Mouse (Mus musculus) hindbrain, postnatal 0 days (tissue): ENCODE data around the gene Zfp318. TPM values are rescaled to one million over a fixed set of nuclear protein-coding genes. Genes with fewer than 3 reads are reported as not detected.

Source experiments
- ATAC-seq: fragments of 200-750 bp; cut with Nextera tagmentation; 2 replicates; pipeline ENCODE4 v1.8.0; 2017; ENCODE audit warnings: mild to moderate bottlenecking, moderate TSS enrichment, moderate library complexity
- DNase-seq: peaks from one replicate; pipeline ENCODE4 v3.0.0-alpha.2; 2015; ENCODE audit warnings: low spot score
- H3K27ac ChIP-seq: fragments of 300-500 bp; sonication (generic); 2 replicates; pipeline ENCODE4 v1.5.1; 2014; ENCODE audit warnings: mild to moderate bottlenecking
- H3K27me3 ChIP-seq: fragments of 300-500 bp; sonication (generic); 2 replicates; pipeline ENCODE4 v1.6.1; 2014; ENCODE audit warnings: low read length, mixed read lengths; ENCODE audit not compliant: insufficient read depth
- H3K36me3 ChIP-seq: fragments of 300-500 bp; sonication (generic); 2 replicates; pipeline ENCODE4 v1.6.1; 2014; ENCODE audit warnings: low read length, mixed read lengths; ENCODE audit not compliant: insufficient read depth
- H3K4me1 ChIP-seq: fragments of 300-500 bp; sonication (generic); 2 replicates; pipeline ENCODE4 v1.6.1; 2014; ENCODE audit warnings: antibody characterized with exemption, low read length, mixed read lengths; ENCODE audit not compliant: insufficient read depth
- H3K4me2 ChIP-seq: fragments of 300-500 bp; sonication (generic); 2 replicates; pipeline ENCODE4 v1.6.1; 2014; ENCODE audit warnings: low read depth, mild to moderate bottlenecking, low read length, moderate library complexity, mixed read lengths
- H3K4me3 ChIP-seq: fragments of 300-500 bp; sonication (generic); 2 replicates; pipeline ENCODE4 v1.5.1; 2014; ENCODE audit warnings: low read length
- H3K9ac ChIP-seq: fragments of 300-500 bp; sonication (generic); replicated peaks from 2 replicates; pipeline ENCODE4 v1.6.1; 2014; ENCODE audit warnings: mild to moderate bottlenecking, low read length, moderate library complexity, mixed read lengths
- H3K9me3 ChIP-seq: fragments of 300-500 bp; sonication (generic); 2 replicates; pipeline ENCODE4 v1.6.1; 2016; ENCODE audit warnings: low read length, mixed read lengths
- CTCF ChIP-seq: IDR thresholded peaks from 2 replicates; pipeline ENCODE4 v1.5.1; 2016; ENCODE audit warnings: antibody characterized with exemption, control low read depth, low read depth
- WGBS: fragments of 180-500 bp; shearing (Covaris S2); extraction: QIAGEN DNeasy Blood & Tissue Kit; methylation state at CpG from one replicate; pipeline ENCODE4 v1.1.7; 2014; 5-methylcytosine and 5-hydroxymethylcytosine counted together
- polyA plus RNA-seq: library from polyadenylated mRNA; unstranded; fragments of >200 nt; fragmentation: Nextera tagmentation; extraction: Ambion mirVana; gene quantifications from 2 replicates; pipeline ENCODE4 v1.2.1, GENCODE M21; 2015
- total RNA-seq: library from RNA; depleted of rRNA; stranded (reverse); fragments of >200 nt; gene quantifications from 2 replicates; pipeline ENCODE4 v1.2.3, GENCODE M21; 2014

Gene Zfp318
- total and polyA plus RNA-seq, 2 experiments from 2014 or later, result 23.2 to 24.5 TPM

GRCm38 (mm10) chr17:46426496-46426895 is 43.0 kb downstream of the Zfp318 start:
- Histone ChIP-seq H3K27ac (no peak overlapping the region), H3K4me3 (no peak overlapping the region), H3K9ac (no peak overlapping the region), H3K4me2 (no peak overlapping the region), H3K36me3 (0 out of 2 replicates have a peak, but pooled peaks cover 4% of the 10 kb centered on the region), H3K4me1 (no peaks in the 10 kb centered on the region), H3K27me3 (no peaks in the 10 kb centered on the region), H3K9me3 (no peaks in the 10 kb centered on the region)
- no peak for ATAC-seq
- DNase-seq, result no peak
- TF ChIP-seq CTCF, result no peak

GRCm38 (mm10) chr17:46428761-46429414 is 45.4 kb downstream of the Zfp318 start, which contains the start of gene Crip3:
Crip3 (plus strand) TSS chr17:46428926.
- no peak for TF ChIP-seq CTCF
- Histone ChIP-seq H3K36me3 (0 out of 2 replicates have a peak, but pooled peaks cover 4% of the 10 kb centered on the region), H3K4me2 (peak within 1 kb of the TSS; percentile 25; the same call in 1 of the 2 replicates), H3K4me1 (no peaks in the 10 kb centered on the region), H3K9me3 (no peaks in the 10 kb centered on the region), H3K27ac (no peak within 1 kb of the TSS), H3K4me3 (no peak within 1 kb of the TSS), H3K9ac (no peak within 1 kb of the TSS), H3K27me3 (no peaks in the 10 kb centered on the region)
- DNase-seq (no peak), ATAC-seq (no peak)
- WGBS, result 11% methylated on average over 18 of the region's 18 CpGs

DNA sequence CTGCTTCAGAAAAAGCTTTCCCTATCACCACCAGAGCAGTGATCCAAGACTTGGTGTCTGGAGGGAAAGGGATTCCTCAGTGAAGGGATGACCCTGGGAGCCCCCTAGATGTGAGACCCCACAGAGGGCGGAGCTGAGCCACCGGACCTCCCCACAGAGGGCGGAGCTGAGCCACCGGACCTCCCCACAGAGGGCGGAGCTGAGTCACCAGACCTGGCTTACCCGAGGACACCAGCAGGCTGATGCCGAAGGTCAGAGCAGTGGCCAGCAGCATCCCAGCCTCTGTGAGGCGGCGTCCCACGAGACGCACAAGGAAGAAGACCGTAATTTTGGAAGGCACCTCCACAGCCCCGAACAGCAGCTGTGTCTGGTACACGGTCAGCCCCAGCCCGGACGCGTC is 50.1 kb downstream of the Zfp318 start:
- Histone ChIP-seq H3K9me3 (no peaks in the 10 kb centered on the region), H3K36me3 (no peaks in the 10 kb centered on the region), H3K27ac (no peak overlapping the region), H3K4me1 (no peaks in the 10 kb centered on the region), H3K4me2 (peak overlapping the region; percentile 51), H3K4me3 (no peak overlapping the region), H3K9ac (no peak overlapping the region), H3K27me3 (no peaks in the 10 kb centered on the region)
- 6% methylated on average over 17 of the region's 17 CpGs for WGBS
- no peak for DNase-seq
- ATAC-seq, result peak; percentile 66; the same call in 1 of the 2 replicates
- TF ChIP-seq CTCF, result peak; percentile 2; the same call in 1 of the 2 replicates

DNA sequence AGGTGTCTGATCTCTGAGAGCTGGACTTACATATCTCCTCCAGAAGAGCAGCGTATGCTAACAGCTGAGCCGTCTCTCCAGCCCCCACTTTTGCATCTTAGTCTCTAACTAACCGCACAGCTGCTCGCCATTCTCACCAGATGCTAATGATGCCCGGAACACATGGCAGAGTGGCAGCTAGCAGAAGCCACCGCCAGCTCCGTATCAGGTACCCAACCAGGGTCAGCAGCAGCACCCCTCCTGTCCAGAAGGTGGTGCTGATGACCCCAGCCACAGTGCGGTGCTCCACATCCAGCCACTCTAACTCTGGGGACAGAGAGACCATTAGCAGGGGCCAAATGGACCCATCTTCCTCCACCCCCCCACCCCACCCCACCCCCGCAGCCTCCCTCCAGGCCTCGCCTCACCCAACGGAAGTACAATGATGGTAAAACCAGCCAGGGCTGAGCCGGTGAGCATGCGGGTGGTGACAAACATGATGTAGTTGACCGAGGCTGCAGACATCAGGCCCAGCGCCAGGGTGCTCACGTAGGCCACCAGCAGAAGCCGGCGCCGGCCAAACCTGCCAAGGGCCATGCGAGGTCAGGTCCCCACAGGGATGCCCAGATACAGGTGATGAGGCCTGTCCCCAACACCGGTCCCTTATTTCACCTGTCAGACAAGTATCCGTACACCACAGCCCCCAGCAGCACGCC is 53.3 kb downstream of the Zfp318 start:
- H3K4me3 ChIP-seq, result no peak overlapping the region
- H3K4me1 ChIP-seq, result no peaks in the 10 kb centered on the region
- no peaks in the 10 kb centered on the region for H3K9me3 ChIP-seq
- no peaks in the 10 kb centered on the region for H3K27me3 ChIP-seq
- ATAC-seq (peak; percentile 80), DNase-seq (peak; percentile 58)
- H3K9ac ChIP-seq, result no peak overlapping the region
- WGBS, result 21% methylated on average over 23 of the region's 23 CpGs
- no peak overlapping the region for H3K4me2 ChIP-seq
- no peak overlapping the region for H3K27ac ChIP-seq
- no peaks in the 10 kb centered on the region for H3K36me3 ChIP-seq
- peak; percentile 70 for TF ChIP-seq CTCF

GRCm38 (mm10) chr17:46438298-46438873 is 54.9 kb downstream of the Zfp318 start, which contains the start of gene Slc22a7:
Slc22a7 (minus strand) TSS chr17:46438457.
- no peak for ATAC-seq
- Histone ChIP-seq H3K27ac (no peak within 1 kb of the TSS), H3K4me2 (no peak within 1 kb of the TSS), H3K9ac (no peak within 1 kb of the TSS), H3K9me3 (no peaks in the 10 kb centered on the region), H3K27me3 (no peaks in the 10 kb centered on the region), H3K4me3 (no peak within 1 kb of the TSS), H3K36me3 (no peaks in the 10 kb centered on the region), H3K4me1 (no peaks in the 10 kb centered on the region)
- no peak for TF ChIP-seq CTCF
- no peak for DNase-seq
- WGBS, result 89% methylated on average over 4 of the region's 4 CpGs

DNA sequence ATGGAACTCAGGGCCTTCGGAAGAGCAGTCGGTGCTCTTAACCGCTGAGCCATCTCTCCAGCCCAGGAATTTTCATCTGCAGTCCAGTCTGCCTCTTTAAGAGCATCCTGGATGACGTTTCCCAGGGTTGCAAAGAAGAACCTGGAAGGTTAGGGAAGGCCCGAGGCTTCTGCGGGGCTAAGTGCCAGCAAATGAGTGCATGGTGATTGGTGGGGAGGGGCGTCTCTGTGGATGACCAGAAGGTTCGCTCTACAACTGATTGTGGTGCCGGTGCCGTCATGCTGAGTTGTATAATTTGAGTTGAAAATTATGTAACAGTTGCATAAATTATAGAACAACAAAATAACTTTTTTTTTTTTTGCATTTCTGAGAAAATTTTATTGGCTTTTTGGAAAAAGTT is 55.6 kb downstream of the Zfp318 start:
- Histone ChIP-seq H3K27me3 (no peaks in the 10 kb centered on the region), H3K9ac (no peak overlapping the region), H3K4me2 (no peak overlapping the region), H3K4me3 (no peak overlapping the region), H3K27ac (no peak overlapping the region), H3K4me1 (no peaks in the 10 kb centered on the region), H3K36me3 (no peaks in the 10 kb centered on the region), H3K9me3 (no peaks in the 10 kb centered on the region)
- ATAC-seq (no peak), DNase-seq (no peak)
- TF ChIP-seq CTCF, result no peak
- 90% methylated on average over 10 of the region's 10 CpGs for WGBS
